Mouse (Mus musculus) bone marrow macrophage, adult 2 months (primary cell): ENCODE data around the gene Cntnap1. TPM values are rescaled to one million over a fixed set of nuclear protein-coding genes. Genes with fewer than 3 reads are reported as not detected.

Experiments used
- H3K27ac ChIP-seq: 2 replicates; pipeline ENCODE4 v1.5.1; 2012; ENCODE audit warnings: low read depth, low read length; ENCODE audit not compliant: insufficient read depth
- H3K4me1 ChIP-seq: 2 replicates; pipeline ENCODE4 v1.6.1; 2012; ENCODE audit warnings: low read length; ENCODE audit not compliant: control insufficient read depth, insufficient read depth
- H3K4me3 ChIP-seq: 2 replicates; pipeline ENCODE4 v1.5.1; 2012; ENCODE audit warnings: mild to moderate bottlenecking, low read length, moderate library complexity; ENCODE audit not compliant: insufficient read depth
- CTCF ChIP-seq: IDR thresholded peaks from 2 replicates; pipeline ENCODE4 v1.5.1; 2012; ENCODE audit warnings: low read depth, mild to moderate bottlenecking, low read length, moderate library complexity
- POLR2A ChIP-seq: IDR thresholded peaks from 2 replicates; pipeline ENCODE4 v1.6.1; 2012; ENCODE audit warnings: mild to moderate bottlenecking, low read depth, low read length, borderline replicate concordance
- polyA plus RNA-seq: library from polyadenylated mRNA; stranded (reverse); fragments of >200 nt; gene quantifications from 2 replicates; pipeline ENCODE4 v1.2.4, GENCODE M21; 2012; ENCODE audit not compliant: missing spikeins, insufficient read depth, insufficient read length

Gene Cntnap1
- polyA plus RNA-seq, 1 experiment: 2.5 TPM

- Histone ChIP-seq H3K4me1 (peaks cover 9% of the 10 kb centered on the region), H3K27ac (no peak overlapping the region), H3K4me3 (no peak overlapping the region)
- TF ChIP-seq CTCF (no peak), POLR2A (no peak)
Measured at GRCm38 (mm10) chr11:101216936-101217335, 46.6 kb downstream of the Cntnap1 start.

DNA sequence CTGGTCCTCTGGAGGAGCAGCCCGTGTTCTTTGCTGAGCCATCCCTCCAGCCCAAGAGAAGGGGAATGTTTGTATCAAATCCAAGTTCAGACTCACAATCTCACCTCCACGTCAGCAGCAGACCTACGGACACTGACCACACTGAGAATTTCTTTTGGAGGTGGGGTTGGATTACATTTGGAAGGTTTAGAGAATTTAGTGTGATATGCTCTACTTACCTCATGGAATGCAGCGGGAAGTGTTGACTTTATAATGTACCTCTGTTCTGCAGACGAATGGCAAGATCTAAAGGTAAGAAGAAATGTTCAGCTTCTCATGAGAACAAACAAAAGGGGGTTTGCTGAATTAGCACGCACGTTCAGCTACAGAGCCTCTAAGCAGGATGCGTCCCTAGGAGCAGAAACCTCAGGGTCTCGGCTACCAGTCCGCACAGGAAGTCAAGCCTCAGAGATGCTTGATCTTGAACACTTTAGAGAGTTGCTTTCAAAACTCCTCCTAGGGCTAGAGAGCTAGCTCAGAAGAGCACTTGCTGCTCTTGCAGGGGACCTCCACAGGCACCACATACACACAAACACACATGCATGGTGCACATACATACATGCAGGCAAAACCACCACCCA is 48.2 kb downstream of the Cntnap1 start:
- H3K4me3 ChIP-seq: no peak overlapping the region
- H3K4me1 ChIP-seq: peaks cover 9% of the 10 kb centered on the region
- TF ChIP-seq CTCF (no peak), POLR2A (no peak)
- H3K27ac ChIP-seq: no peak overlapping the region

- TF ChIP-seq CTCF (no peak), POLR2A (no peak)
- no peak overlapping the region for H3K27ac ChIP-seq
- H3K4me3 ChIP-seq: no peak overlapping the region
- H3K4me1 ChIP-seq: peaks cover 12% of the 10 kb centered on the region
Measured at GRCm38 (mm10) chr11:101220853-101221252, 50.5 kb downstream of the Cntnap1 start.

- Histone ChIP-seq H3K4me3 (no peak overlapping the region), H3K4me1 (peaks cover 12% of the 10 kb centered on the region), H3K27ac (no peak overlapping the region)
- TF ChIP-seq CTCF (no peak), POLR2A (no peak)
Measured at GRCm38 (mm10) chr11:101221306-101221986, 51.1 kb downstream of the Cntnap1 start.

DNA sequence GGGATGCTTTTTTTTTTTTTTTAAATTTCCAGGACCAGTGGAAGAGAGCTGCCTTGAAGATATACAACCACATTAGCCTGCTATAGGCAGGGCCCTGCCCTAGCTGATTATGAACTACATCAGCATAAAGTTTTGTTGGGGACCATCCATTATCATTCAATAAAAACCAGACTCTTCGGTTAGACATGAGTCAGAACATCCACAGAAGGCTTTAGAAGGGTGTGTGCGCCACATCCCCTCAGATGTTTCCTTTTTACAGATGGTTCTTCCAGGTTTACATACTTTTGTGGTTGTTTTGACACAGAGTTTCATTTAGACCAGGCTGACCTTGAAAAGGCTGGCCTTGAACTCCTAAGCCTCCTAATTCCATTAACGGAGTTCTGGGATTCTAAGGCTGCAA is 54.0 kb downstream of the Cntnap1 start:
- Histone ChIP-seq H3K27ac (no peak overlapping the region), H3K4me1 (peaks cover 12% of the 10 kb centered on the region), H3K4me3 (no peak overlapping the region)
- TF ChIP-seq CTCF (no peak), POLR2A (no peak)

DNA sequence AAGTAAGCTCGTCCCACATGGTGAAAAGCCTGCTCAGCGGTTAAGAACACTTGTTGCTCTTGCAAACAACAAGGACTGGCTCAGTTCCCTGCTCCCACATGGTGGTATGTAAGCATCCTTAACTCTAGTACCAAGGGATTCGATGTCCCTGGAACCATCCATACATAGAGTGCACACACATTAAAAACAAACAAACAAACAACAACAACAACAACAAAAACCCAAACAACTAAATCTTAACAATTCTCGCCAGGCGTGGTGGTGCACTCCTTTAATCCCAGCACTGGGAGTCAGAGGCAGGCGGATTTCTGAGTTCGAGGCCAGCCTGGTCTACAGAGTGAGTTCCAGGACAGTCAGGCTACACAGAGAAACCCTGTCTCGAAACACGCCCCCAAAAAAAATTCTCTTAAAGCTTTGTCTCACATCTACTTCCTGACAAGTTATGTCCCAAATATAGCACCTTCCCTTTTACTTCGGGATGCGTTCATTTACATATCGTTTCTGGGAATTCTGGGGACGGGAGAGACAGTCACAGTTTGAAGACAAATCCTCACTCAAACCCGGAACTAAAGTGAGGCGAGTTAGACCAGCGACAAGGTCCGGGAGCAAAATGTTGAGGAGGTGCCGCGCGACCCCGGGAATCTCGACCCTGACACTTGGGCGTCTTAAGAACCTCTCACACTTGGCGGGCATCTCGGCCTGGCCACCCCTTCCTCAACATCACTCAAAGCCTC is 55.2 kb downstream of the Cntnap1 start:
- H3K4me3 ChIP-seq: peak overlapping the region; percentile 83
- peaks cover 22% of the 10 kb centered on the region for H3K4me1 ChIP-seq
- H3K27ac ChIP-seq: peak overlapping the region; percentile 38; the same call in 1 of the 2 replicates
- TF ChIP-seq CTCF (no peak), POLR2A (no peak)

DNA sequence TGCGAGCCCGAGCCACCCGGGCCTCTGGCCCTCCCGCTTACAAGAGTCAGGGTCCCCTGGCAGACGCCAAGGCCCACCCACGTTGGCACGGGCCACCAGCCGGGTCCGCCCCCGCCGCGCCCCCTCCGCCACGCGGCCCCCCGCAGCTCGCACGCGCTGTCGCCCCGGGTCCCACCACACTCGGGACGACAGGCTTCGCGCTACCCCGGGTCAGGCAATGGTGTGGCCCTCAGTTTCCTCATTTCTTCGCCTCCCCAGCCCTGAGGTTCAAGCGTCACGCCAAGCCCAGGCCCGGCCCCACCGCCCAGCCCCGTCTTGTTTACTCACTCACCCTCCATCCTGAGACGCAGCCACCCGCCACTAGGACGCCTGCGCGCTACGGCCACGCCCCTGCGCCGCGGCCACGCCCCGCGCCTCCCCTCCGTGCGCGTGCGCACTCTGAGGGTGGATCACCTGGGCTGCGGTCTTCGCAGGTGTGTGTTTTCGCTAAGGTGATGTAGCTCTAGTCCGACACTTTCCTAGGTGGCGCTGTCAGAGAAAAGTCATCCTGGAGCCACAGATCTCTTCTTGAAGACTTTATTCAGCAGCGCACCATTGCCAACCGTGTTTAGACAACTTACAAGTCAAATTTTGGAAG is 55.9 kb downstream of the Cntnap1 start, which contains the start of gene Ezh1:
Ezh1 (minus strand) TSS at position 399 of the 637 bp plus-strand sequence.
- H3K27ac ChIP-seq: peak within 1 kb of the TSS; percentile 59
- TF ChIP-seq CTCF: no peak
- no peak for TF ChIP-seq POLR2A
- H3K4me1 ChIP-seq: peaks cover 24% of the 10 kb centered on the region

GRCm38 (mm10) chr11:101229361-101229900 is 59.1 kb downstream of the Cntnap1 start:
- no peak for TF ChIP-seq CTCF
- no peak for TF ChIP-seq POLR2A
- no peak overlapping the region for H3K4me3 ChIP-seq
- no peak overlapping the region for H3K27ac ChIP-seq
- H3K4me1 ChIP-seq: peaks cover 22% of the 10 kb centered on the region

More for the DNA sequence above, 55.9 kb downstream of the Cntnap1 start, which contains the start of gene Ezh1:
- peak within 1 kb of the TSS; percentile 83 for H3K4me3 ChIP-seq

DNA sequence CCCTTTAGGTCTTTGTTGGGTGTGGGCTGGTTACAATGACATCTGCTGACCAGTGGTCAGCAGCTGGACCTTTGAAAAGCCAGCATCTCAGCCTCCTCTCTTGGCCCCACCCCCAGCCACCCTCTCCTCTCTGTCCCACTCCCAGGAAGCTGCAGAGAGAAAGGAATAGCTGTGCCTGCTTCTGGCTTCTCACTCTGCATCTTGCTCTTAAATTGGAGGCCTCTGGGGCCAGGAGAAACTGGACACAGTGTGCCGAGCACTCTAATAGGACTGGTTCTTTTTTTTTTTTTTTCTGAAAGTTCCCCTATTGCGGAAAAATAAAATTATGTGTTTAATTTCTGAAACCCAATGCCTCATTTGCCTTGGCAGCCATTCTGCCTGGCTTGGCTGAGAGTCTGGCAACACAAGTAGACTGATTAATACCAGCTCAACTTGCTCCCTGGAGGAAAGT is 59.8 kb downstream of the Cntnap1 start:
- Histone ChIP-seq H3K4me1 (peaks cover 22% of the 10 kb centered on the region), H3K27ac (no peak overlapping the region), H3K4me3 (no peak overlapping the region)
- TF ChIP-seq POLR2A: no peak
- no peak for TF ChIP-seq CTCF

DNA sequence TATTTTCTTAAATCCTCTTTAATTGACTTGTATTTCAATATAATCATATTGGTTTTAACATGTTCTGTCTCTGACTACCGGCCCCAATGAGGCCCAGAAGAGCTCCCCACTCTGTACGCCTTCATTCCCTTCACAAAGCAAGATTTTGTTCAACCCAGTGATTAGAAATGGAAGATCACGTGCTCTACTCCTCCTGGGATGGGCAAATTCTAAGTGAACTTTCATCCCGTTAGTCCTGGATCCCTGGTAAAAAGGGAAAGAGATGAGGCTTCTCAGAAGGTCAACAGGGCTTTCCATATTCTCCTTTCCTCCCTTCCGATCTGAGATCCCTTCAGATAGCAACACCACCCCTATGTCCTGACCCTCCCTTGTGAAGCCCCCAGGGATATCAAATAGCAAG is 60.2 kb downstream of the Cntnap1 start:
- peaks cover 19% of the 10 kb centered on the region for H3K4me1 ChIP-seq
- TF ChIP-seq CTCF: no peak
- no peak overlapping the region for H3K27ac ChIP-seq
- peak overlapping the region; percentile 56 for H3K4me3 ChIP-seq
